Comparison of ENCODE assay signal across 8 mouse cellular contexts in genomic region chr9:63135801-63136200, GRCm38 (mm10). TPM values are rescaled to one million over a fixed set of nuclear protein-coding genes. Genes with fewer than 3 reads are reported as not detected.
DNase-seq lines count a peak whose midpoint lies in the region; ATAC-seq and TF ChIP-seq lines count a peak whose summit lies in the region.

No protein-coding gene starts in this region.

- peak; percentile 51 for DNase-seq in gastrocnemius, postnatal 10 days
- DNase-seq in gastrocnemius, adult 8-10 months (ENCODE audit: low spot score in 2 of 2) = no peak
- no peak for DNase-seq in ES-E14 (ENCODE audit: low read depth, low spot score)
- peak; percentile 62 to 78 for DNase-seq in heart, postnatal 10 days
- DNase-seq in limb, embryonic 11.5 days (ENCODE audit: low spot score) = peak; percentile 76
- DNase-seq in midbrain, embryonic 14.5 days = peak; percentile 87
- DNase-seq in testis, postnatal 10 days (ENCODE audit: low spot score) = peak; percentile 71

- H3K4me1 ChIP-seq in ES-E14 (ENCODE audit: control insufficient read depth in 2 of 2, insufficient read depth in 2 of 2, low read length in 2 of 2, poor library complexity in 1 of 2) = peaks cover 7 to 19% of the 10 kb centered on the region in 2 experiments; a peak in 3 of 4 replicates
- peaks cover 2% of the 10 kb centered on the region; the same call in 1 of the 2 replicates for H3K4me1 ChIP-seq in cortical plate, adult 2 months (ENCODE audit: control insufficient read depth, insufficient read depth, low read length)
- H3K4me1 ChIP-seq in limb, embryonic 11.5 days (ENCODE audit: control insufficient read depth, insufficient read depth, low read length) = peaks cover 9% of the 10 kb centered on the region
- peaks cover 16% of the 10 kb centered on the region for H3K4me1 ChIP-seq in midbrain, embryonic 14.5 days (ENCODE audit: control insufficient read depth, insufficient read depth, low read length)

- intact Hi-C loops in heart, postnatal 10 days (cut with DNase I) = loop anchor here (1.0 to 10.0 kb wide), 6 partner anchors 199 to 708 kb away; partner anchors contain the start of genes 2300009A05Rik and Smad3

- TF ChIP-seq POLR2A in cortical plate, adult 2 months (IDR thresholded peaks at IDR 0.05; ENCODE audit: extremely low read depth, insufficient read depth, low read length) = no peak

- H3K27me3 ChIP-seq in limb, embryonic 11.5 days (ENCODE audit: control insufficient read depth, insufficient read depth, low read length) = peaks cover 65% of the 10 kb centered on the region
- peaks cover 72% of the 10 kb centered on the region for H3K27me3 ChIP-seq in midbrain, embryonic 14.5 days (ENCODE audit: control insufficient read depth, insufficient read depth, low read length)

- no peak overlapping the region for H3K9ac ChIP-seq in ES-E14 (ENCODE audit: insufficient read depth, low read depth, low read length, poor library complexity, severe bottlenecking)
- H3K9ac ChIP-seq in limb, embryonic 11.5 days (ENCODE audit: low read length) = no peak overlapping the region; the same call in 1 of the 2 replicates
- H3K9ac ChIP-seq in midbrain, embryonic 14.5 days (replicated peaks; ENCODE audit: low read length) = no peak overlapping the region

- peak overlapping the region; percentile 34; the same call in 1 of the 2 replicates for H3K4me2 ChIP-seq in limb, embryonic 11.5 days (ENCODE audit: low read depth, severe bottlenecking)
- peak overlapping the region; percentile 40 for H3K4me2 ChIP-seq in midbrain, embryonic 14.5 days (ENCODE audit: low read length)

- no peak for ATAC-seq in limb, embryonic 11.5 days (ENCODE audit: insufficient number of reproducible peaks, low FRiP score, low TSS enrichment, low read depth)
- ATAC-seq in midbrain, embryonic 14.5 days (ENCODE audit: low FRiP score, low TSS enrichment) = no peak

- H3K27ac ChIP-seq in ES-E14 (ENCODE audit: insufficient read depth, low read depth, low read length, poor library complexity, severe bottlenecking) = no peak overlapping the region
- no peak overlapping the region for H3K27ac ChIP-seq in cortical plate, adult 2 months (ENCODE audit: insufficient read depth, low read length)
- no peak overlapping the region for H3K27ac ChIP-seq in limb, embryonic 11.5 days (replicated peaks; ENCODE audit: low read depth, low read length)
- no peak overlapping the region for H3K27ac ChIP-seq in midbrain, embryonic 14.5 days (replicated peaks; ENCODE audit: low read depth, low read length)

- in situ Hi-C loops in ES-E14 (cut with MboI; ENCODE audit: low sequenced_read_pairs in 2 of 2, unreplicated experiment in 2 of 2) = loop anchor here (10.0 to 25.0 kb wide), 2 partner anchors 702 to 709 kb away; no protein-coding TSS in a partner anchor

- under 1% methylated on average over 16 of the region's 16 CpGs for WGBS in limb, embryonic 11.5 days
- WGBS in midbrain, embryonic 14.5 days = 0% methylated on average over 16 of the region's 16 CpGs

- peak overlapping the region in 1 of 2 experiments; percentile 55; a peak in 2 of 4 replicates for H3K4me3 ChIP-seq in ES-E14 (ENCODE audit: insufficient read depth in 1 of 2, low read depth in 1 of 2, low read length in 2 of 2, poor library complexity in 1 of 2, severe bottlenecking in 1 of 2)
- no peak overlapping the region for H3K4me3 ChIP-seq in cortical plate, adult 2 months (ENCODE audit: insufficient read depth, low read length)
- peak overlapping the region; percentile 15; the same call in 1 of the 2 replicates for H3K4me3 ChIP-seq in limb, embryonic 11.5 days (ENCODE audit: low read depth, low read length)
- peak overlapping the region; percentile 7; the same call in 1 of the 2 replicates for H3K4me3 ChIP-seq in midbrain, embryonic 14.5 days (replicated peaks; ENCODE audit: low read depth, low read length)

- H3K9me3 ChIP-seq in ES-E14 (ENCODE audit: control insufficient read depth, insufficient read depth, low read depth, low read length) = no peaks in the 10 kb centered on the region
- H3K9me3 ChIP-seq in limb, embryonic 11.5 days (ENCODE audit: control insufficient read depth, low read length) = no peaks in the 10 kb centered on the region
- H3K9me3 ChIP-seq in midbrain, embryonic 14.5 days (ENCODE audit: control insufficient read depth, low read length) = no peaks in the 10 kb centered on the region

- no peaks in the 10 kb centered on the region for H3K36me3 ChIP-seq in ES-E14 (ENCODE audit: control insufficient read depth, insufficient read depth, low read length, poor library complexity, severe bottlenecking)
- no peaks in the 10 kb centered on the region for H3K36me3 ChIP-seq in limb, embryonic 11.5 days (ENCODE audit: control insufficient read depth, insufficient read depth, low read length)
- H3K36me3 ChIP-seq in midbrain, embryonic 14.5 days (ENCODE audit: control insufficient read depth, insufficient read depth, low read length) = no peaks in the 10 kb centered on the region

- peak; percentile 74 for TF ChIP-seq CTCF in cortical plate, adult 2 months (IDR thresholded peaks at IDR 0.05; ENCODE audit: extremely low read depth, insufficient read depth, low read length)

TF ChIP-seq in ES-E14, 5 proteins besides CTCF, POLR2A, EP300 and RAD21:
- TF ChIP-seq CHD2 (IDR thresholded peaks at IDR 0.05; ENCODE audit: low read depth, low read length) (no peak), ZC3H11A (IDR thresholded peaks at IDR 0.05; ENCODE audit: borderline replicate concordance, low read depth, low read length) (peak; percentile 53; the same call in 1 of the 2 replicates), MAFK (IDR thresholded peaks at IDR 0.05; ENCODE audit: insufficient read depth, low read depth, low read length) (no peak), ZNF384 (IDR thresholded peaks at IDR 0.05; ENCODE audit: low read depth, low read length) (no peak), HCFC1 (IDR thresholded peaks at IDR 0.05; ENCODE audit: borderline replicate concordance, insufficient read depth, low read length) (no peak)

RNA-seq across cellular contexts. Expression of gene Skor1, which starts 13.0 kb away (rescaled TPM):
- total RNA-seq in gastrocnemius, postnatal 10 days (2021) = under 1 TPM in 1 of 2 experiments, not detected in 1; 0.09 TPM
- total RNA-seq in gastrocnemius, adult 8-10 months (2022) = under 1 TPM in 3 of 4 experiments, not detected in 1; 0.07 to 0.13 (median 0.10) TPM
- 0.54 and 0.58 TPM in 2 replicates for total RNA-seq in ES-E14 (2012; rRNA removed)
- 0.15 and 0.26 TPM in 2 replicates for polyA plus RNA-seq in cortical plate, adult 2 months (2012; rRNA removed)
- under 1 TPM; 0.07 to 0.22 TPM for total RNA-seq in heart, postnatal 10 days (2021)
- 0.12 TPM in 1 of 2 replicates, not detected in the other for polyA plus RNA-seq in limb, embryonic 11.5 days (2014; fragmentation: Nextera tagmentation; extraction: Ambion mirVana)
- polyA plus RNA-seq in midbrain, embryonic 14.5 days (2014; fragmentation: Nextera tagmentation; extraction: Ambion mirVana) = 5.0 TPM in 2 replicates

Comparison
In these comparisons a context has a peak if more than half of its experiments do, and no peak if none do; other contexts are left out.
1. DNase-seq: peak in gastrocnemius, postnatal 10 days (single experiment), heart, postnatal 10 days (2 of 2), limb, embryonic 11.5 days (single experiment), midbrain, embryonic 14.5 days (single experiment) and testis, postnatal 10 days (single experiment); none in gastrocnemius, adult 8-10 months (0 of 2) and ES-E14 (single experiment).